Mouse (Mus musculus) spleen, adult 2 months (tissue): ENCODE results near the gene Nod1.

Source experiments
- CTCF ChIP-seq: fragments of 200-500 bp; IDR thresholded peaks from 2 replicates; pipeline ENCODE4 v1.5.1; 2011; ENCODE audit warnings: mild to moderate bottlenecking, inconsistent platforms; ENCODE audit not compliant: insufficient read depth, insufficient read length, insufficient replicate concordance; ENCODE audit errors: extremely low read depth
- POLR2A ChIP-seq: fragments of 200-500 bp; IDR thresholded peaks from 2 replicates; pipeline ENCODE4 v1.6.1; 2011; ENCODE audit warnings: low read depth, low read length, inconsistent platforms

DNA sequence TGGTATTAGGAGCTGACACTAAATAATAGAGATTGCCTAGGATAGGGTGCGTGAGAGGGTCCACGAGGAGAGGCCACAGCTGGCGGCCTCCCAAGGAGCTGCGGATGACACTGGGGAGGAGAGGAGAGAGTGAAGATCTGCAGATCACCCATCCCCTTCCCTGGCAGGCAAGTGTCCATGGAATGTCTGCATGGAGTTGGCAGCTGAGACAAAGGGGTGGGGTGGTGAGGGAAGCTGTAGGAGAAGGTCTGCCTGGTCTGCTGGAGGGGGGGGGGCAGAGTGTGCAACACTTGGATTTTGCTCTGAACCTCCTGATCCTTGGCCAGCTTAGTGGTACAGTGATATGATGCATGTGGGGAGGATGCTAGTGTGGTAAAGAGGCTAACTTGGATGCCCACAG lies 57.4 kb downstream of the Nod1 start:
- TF ChIP-seq CTCF (no peak), POLR2A (no peak)
